Mouse (Mus musculus): ENCODE measurements around the gene Ank3.

GRCm38 (mm10) chr10:69528746-69529145, 130.2 kb downstream of the Ank3 start:
- TF ChIP-seq CTCF (IDR thresholded peaks at IDR 0.05; ENCODE audit: borderline replicate concordance, extremely low read depth, insufficient read depth, insufficient read length) (no peak), POLR2A (IDR thresholded peaks at IDR 0.05; ENCODE audit: borderline replicate concordance, extremely low read depth, insufficient read depth, insufficient read length, poor library complexity, severe bottlenecking) (no peak)

Measured in brain, embryonic 14.5 days (tissue).